Mouse (Mus musculus) embryonic fibroblast, embryonic 13.5 days (primary cell): ENCODE measurements around the gene Mtrf1.

Experiments used
- CTCF ChIP-seq: IDR thresholded peaks from 2 replicates; pipeline ENCODE4 v1.5.1; 2011; ENCODE audit warnings: mild to moderate bottlenecking, control low read depth, low read length, moderate library complexity, borderline replicate concordance; ENCODE audit not compliant: insufficient read depth
- POLR2A ChIP-seq: IDR thresholded peaks from 2 replicates; pipeline ENCODE4 v1.6.1; 2011; ENCODE audit warnings: low read depth, mild to moderate bottlenecking, control low read depth, low read length, moderate library complexity

DNA sequence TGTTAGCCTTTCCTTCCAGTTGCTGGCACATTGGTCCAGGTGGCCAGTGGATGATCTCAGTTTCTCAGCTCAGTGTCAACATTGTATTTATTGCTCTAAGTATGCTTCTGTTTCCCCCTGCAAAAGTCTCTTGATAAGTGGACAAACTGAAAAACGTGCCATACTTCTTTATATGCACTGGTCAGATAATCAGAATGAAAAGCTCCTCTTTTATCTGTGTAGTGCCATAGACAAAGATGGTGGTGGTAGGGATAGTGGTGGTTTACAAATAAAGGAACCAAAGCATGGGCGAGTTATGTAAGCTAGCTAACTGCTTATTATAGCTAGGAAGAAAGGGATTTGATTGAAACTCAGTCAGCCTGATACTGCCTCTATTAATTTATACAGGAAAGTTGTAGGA is 10.1 kb downstream of the Mtrf1 start:
- TF ChIP-seq POLR2A (no peak), CTCF (no peak)
